Comparison of ENCODE assay signal across 35 mouse cellular contexts in the genomic region with DNA sequence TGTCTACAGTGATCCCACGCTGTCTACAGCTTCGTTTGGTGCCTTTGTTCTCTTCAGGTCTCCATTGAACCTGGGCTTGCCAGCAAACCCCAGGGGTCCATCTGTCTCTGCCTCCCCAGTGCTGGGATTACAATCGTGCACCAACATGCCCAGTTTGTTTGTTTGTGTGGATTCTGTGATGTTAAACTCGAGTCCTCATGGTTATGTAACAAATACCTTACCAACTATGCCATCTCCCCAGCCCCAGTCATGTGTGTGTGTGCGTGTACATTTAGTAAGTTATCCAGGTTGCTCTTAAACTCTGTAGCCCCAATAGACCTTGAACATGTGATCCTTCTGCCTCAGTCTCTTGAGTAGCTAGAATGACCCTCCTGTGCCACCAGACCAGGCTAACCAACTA.
"Had no signal": no experiment of that assay in that cellular context is flagged by ENCODE, and none has a peak within 500 bp of the region (broad histone marks: within the 10 kb centered on the region; RNA-seq: fewer than 3 reads in every experiment).

No protein-coding gene starts in this region.

- H3K9ac ChIP-seq: heart, embryonic 12.5 days; heart, embryonic 13.5 days; heart, embryonic 15.5 days; hindbrain, embryonic 12.5 days; hindbrain, embryonic 13.5 days; hindbrain, embryonic 14.5 days; hindbrain, embryonic 15.5 days; intestine, embryonic 15.5 days; kidney, embryonic 15.5 days had no signal

- H3K36me3 ChIP-seq: heart, embryonic 10.5 days; heart, embryonic 12.5 days; heart, embryonic 13.5 days; heart, embryonic 15.5 days; hindbrain, embryonic 10.5 days; hindbrain, embryonic 12.5 days; hindbrain, embryonic 13.5 days; hindbrain, embryonic 15.5 days; intestine, embryonic 15.5 days; kidney, embryonic 15.5 days had no signal

- H3K27ac ChIP-seq: heart, embryonic 10.5 days; heart, embryonic 13.5 days; heart, embryonic 15.5 days; hindbrain, embryonic 10.5 days; hindbrain, embryonic 12.5 days; hindbrain, embryonic 13.5 days; hindbrain, embryonic 14.5 days; hindbrain, embryonic 15.5 days; hindbrain, postnatal 0 days; intestine, embryonic 15.5 days; kidney, embryonic 15.5 days; kidney, postnatal 0 days; layer of hippocampus, adult 2 months had no signal

- H3K27me3 ChIP-seq: heart, embryonic 12.5 days; heart, embryonic 15.5 days; hindbrain, embryonic 12.5 days; hindbrain, embryonic 13.5 days; hindbrain, embryonic 15.5 days; intestine, embryonic 15.5 days; kidney, embryonic 15.5 days had no signal

- H3K4me3 ChIP-seq: heart, embryonic 10.5 days; heart, embryonic 12.5 days; heart, embryonic 13.5 days; heart, embryonic 15.5 days; hindbrain, embryonic 10.5 days; hindbrain, embryonic 12.5 days; hindbrain, embryonic 13.5 days; hindbrain, embryonic 15.5 days; intestine, embryonic 15.5 days; kidney, embryonic 15.5 days; layer of hippocampus, adult 2 months had no signal

- H3K9me3 ChIP-seq: heart, embryonic 10.5 days; heart, embryonic 12.5 days; heart, embryonic 13.5 days; heart, embryonic 15.5 days; hindbrain, embryonic 10.5 days; hindbrain, embryonic 12.5 days; hindbrain, embryonic 15.5 days; intestine, embryonic 15.5 days; kidney, embryonic 15.5 days had no signal

- DNase-seq: heart, postnatal 10 days; heart, postnatal 14 days; heart, postnatal 36 days; heart, postnatal 4 days; kidney, adult 11 months; kidney, adult 18-20 months; kidney, adult 2 months; kidney, adult 8-10 months; kidney, adult 9 months; kidney, postnatal 10 days; kidney, postnatal 14 days; kidney, postnatal 25 days; kidney, postnatal 36 days; kidney, postnatal 4 days; layer of hippocampus, adult 9-11 months; layer of hippocampus, postnatal 36 days had no signal

- H3K4me2 ChIP-seq: heart, embryonic 11.5 days; heart, embryonic 12.5 days; heart, embryonic 13.5 days; heart, embryonic 15.5 days; hindbrain, embryonic 12.5 days; hindbrain, embryonic 13.5 days; hindbrain, embryonic 14.5 days; hindbrain, embryonic 15.5 days; intestine, embryonic 15.5 days; kidney, embryonic 15.5 days had no signal

- ATAC-seq: hindbrain, embryonic 16.5 days; hindbrain, postnatal 0 days; inflammation-experienced regulatory T-cells, adult 6 months; intestine, embryonic 15.5 days; intestine, embryonic 16.5 days; intestine, postnatal 0 days had no signal

- H3K4me1 ChIP-seq: heart, embryonic 10.5 days; heart, embryonic 12.5 days; heart, embryonic 13.5 days; heart, embryonic 15.5 days; hindbrain, embryonic 12.5 days; hindbrain, embryonic 13.5 days; hindbrain, embryonic 15.5 days; intestine, embryonic 15.5 days had no signal
